Comparison of ENCODE assay signal across 15 mouse cellular contexts in genomic region chr5:24291954-24292353, GRCm38 (mm10). TPM values are rescaled to one million over a fixed set of nuclear protein-coding genes. Genes with fewer than 3 reads are reported as not detected.
DNase-seq lines count a peak whose midpoint lies in the region; TF ChIP-seq lines count a peak whose summit lies in the region.
"Had no signal": no experiment of that assay in that cellular context is flagged by ENCODE, and none has a peak within 500 bp of the region (broad histone marks: within the 10 kb centered on the region; RNA-seq: fewer than 3 reads in every experiment).

No protein-coding gene starts in this region.

- H3K4me1 ChIP-seq in heart, adult 2 months (ENCODE audit: control insufficient read depth, insufficient read depth, low read length): peaks cover 8% of the 10 kb centered on the region
- H3K4me1 ChIP-seq in heart, embryonic 10.5 days: peaks cover 4% of the 10 kb centered on the region; the same call in 1 of the 2 replicates
- H3K4me1 ChIP-seq: embryonic facial prominence, embryonic 15.5 days; forebrain, embryonic 12.5 days; lung, embryonic 15.5 days had no signal

- 12% methylated on average over 3 of the region's 3 CpGs for WGBS in heart, adult 2 months
- 64% methylated on average over 3 of the region's 3 CpGs for WGBS in heart, embryonic 10.5 days

- 0 out of 2 replicates have a peak, but pooled peaks cover 6% of the 10 kb centered on the region for H3K9me3 ChIP-seq in heart, embryonic 10.5 days
- H3K9me3 ChIP-seq: forebrain, embryonic 12.5 days; lung, embryonic 15.5 days had no signal

- no peak for TF ChIP-seq EP300 in heart, adult 2 months (IDR thresholded peaks at IDR 0.05; ENCODE audit: insufficient read depth, low read depth, low read length)

- no peak for TF ChIP-seq CTCF in heart, adult 2 months (IDR thresholded peaks at IDR 0.05)

- DNase-seq in heart, adult 2 months: peak in 1 of 2 experiments; percentile 38
- DNase-seq in heart, embryonic 10.5 days (ENCODE audit: low spot score): no peak
- peak; percentile 50 for DNase-seq in adrenal gland, adult 8-10 months
- peak; percentile 20 for DNase-seq in brain, adult 2 months (ENCODE audit: low read depth, low spot score)
- DNase-seq in heart, postnatal 14 days: peak; percentile 30 to 46
- DNase-seq in cerebellum, adult 9-10 months: no peak
- DNase-seq in spleen, adult 12 weeks (ENCODE audit: low spot score): no peak
- DNase-seq: cerebellum, adult 11-12 months; midbrain, embryonic 14.5 days; right cerebral cortex, postnatal 14 days; thymus, postnatal 4 days had no signal

- H3K9ac ChIP-seq in heart, adult 2 months (ENCODE audit: low read depth, low read length): no peak overlapping the region
- H3K9ac ChIP-seq: embryonic facial prominence, embryonic 15.5 days; forebrain, embryonic 12.5 days; lung, embryonic 15.5 days had no signal

- TF ChIP-seq POLR2A in heart, adult 2 months (IDR thresholded peaks at IDR 0.05; ENCODE audit: insufficient read depth, low read depth, low read length): no peak

- H3K27me3 ChIP-seq in heart, adult 2 months (ENCODE audit: control insufficient read depth, insufficient read depth, low read length): no peaks in the 10 kb centered on the region
- no peaks in the 10 kb centered on the region for H3K27me3 ChIP-seq in heart, embryonic 10.5 days (ENCODE audit: insufficient read depth, poor library complexity, severe bottlenecking)
- H3K27me3 ChIP-seq: embryonic facial prominence, embryonic 15.5 days; forebrain, embryonic 12.5 days; lung, embryonic 15.5 days had no signal

- intact Hi-C loops in heart, adult 2 months (cut with DNase I): no loop called here
- intact Hi-C loops in heart, postnatal 14 days (cut with DNase I): no loop called here

- H3K27ac ChIP-seq in heart, adult 2 months: peak overlapping the region; percentile 66
- H3K27ac ChIP-seq in heart, embryonic 10.5 days: no peak overlapping the region
- H3K27ac ChIP-seq: embryonic facial prominence, embryonic 15.5 days; forebrain, embryonic 12.5 days; lung, embryonic 15.5 days had no signal

- no peak overlapping the region for H3K4me3 ChIP-seq in heart, adult 2 months
- H3K4me3 ChIP-seq in heart, embryonic 10.5 days: no peak overlapping the region
- H3K4me3 ChIP-seq: embryonic facial prominence, embryonic 15.5 days; forebrain, embryonic 12.5 days; lung, embryonic 15.5 days had no signal

- no peaks in the 10 kb centered on the region for H3K79me2 ChIP-seq in heart, adult 2 months (replicated peaks; ENCODE audit: control insufficient read depth, insufficient read depth, low read length)

- H3K36me3 ChIP-seq in heart, adult 2 months (ENCODE audit: control insufficient read depth, insufficient read depth, low read length): no peaks in the 10 kb centered on the region
- no peaks in the 10 kb centered on the region for H3K36me3 ChIP-seq in heart, embryonic 10.5 days
- H3K36me3 ChIP-seq: embryonic facial prominence, embryonic 15.5 days; forebrain, embryonic 12.5 days; lung, embryonic 15.5 days had no signal

RNA-seq across cellular contexts. Expression of gene Kcnh2, which starts 59.5 kb away (rescaled TPM):
- 10 to 100 TPM; 59.3 to 68.5 TPM for total RNA-seq in heart, adult 2 months (2021)
- polyA plus RNA-seq in heart, adult 2 months (2012; rRNA removed): 119 and 121 TPM in 2 replicates
- 28.8 and 32.2 TPM in 2 replicates for polyA plus RNA-seq in heart, embryonic 10.5 days (2016; fragmentation: Nextera tagmentation; extraction: Ambion mirVana)
- total RNA-seq in adrenal gland, adult 8-10 months (2022): 10 to 100 TPM; 17.7 to 47.2 (median 36.0) TPM
- total RNA-seq in heart, postnatal 14 days (2021): 10 to 100 TPM; 75.5 to 85.8 TPM
- total RNA-seq: liver, adult 2 months had no signal
- polyA plus RNA-seq: liver, adult 2 months had no signal

Comparison
In these comparisons a context has a peak if more than half of its experiments do, and no peak if none do; other contexts are left out.
1. DNase-seq: peak in adrenal gland, adult 8-10 months (single experiment), brain, adult 2 months (single experiment) and heart, postnatal 14 days (2 of 2); none in heart, embryonic 10.5 days (single experiment), cerebellum, adult 9-10 months (single experiment) and spleen, adult 12 weeks (single experiment).